In the genomic region with DNA sequence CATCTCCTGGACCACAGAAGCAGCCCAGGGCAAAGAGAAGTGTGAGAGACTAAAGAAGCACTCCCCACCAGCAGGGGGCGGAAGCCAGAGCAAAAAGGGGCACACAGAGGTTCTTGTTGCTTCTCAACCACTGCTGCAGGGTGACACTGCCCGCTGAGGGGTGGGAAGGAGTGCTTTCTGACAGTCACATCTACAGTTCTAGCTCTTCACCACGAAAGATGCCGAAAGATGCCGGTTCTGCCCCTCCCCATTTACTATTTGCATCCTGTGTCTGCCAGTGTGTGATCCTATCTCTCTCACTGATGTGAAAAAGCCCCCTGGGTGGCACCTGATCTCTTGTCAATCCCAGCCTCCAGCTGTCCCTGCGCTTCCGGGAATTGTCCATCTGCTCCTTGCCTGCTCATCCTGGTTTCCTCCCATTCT, we compare ENCODE assay signal across 9 mouse cellular contexts.
A peak's percentile ranks its signal among the peaks of the same experiment; 100 is the strongest.
DNase-seq lines count a peak whose midpoint lies in the region; ATAC-seq and TF ChIP-seq lines count a peak whose summit lies in the region.
"Had no signal": no experiment of that assay in that cellular context is flagged by ENCODE, and none has a peak within 500 bp of the region (broad histone marks: within the 10 kb centered on the region; RNA-seq: fewer than 3 reads in every experiment).

No protein-coding gene starts in this region.

- peak; percentile 70; the same call in 1 of the 2 replicates for ATAC-seq in megakaryocyte-erythroid progenitor cell, adult 5-6 weeks (replicated peaks; ENCODE audit: low FRiP score, low TSS enrichment, poor library complexity, severe bottlenecking)

- H3K27me3 ChIP-seq in kidney, adult 2 months (replicated peaks; ENCODE audit: control insufficient read depth, insufficient read depth, low read length): no peaks in the 10 kb centered on the region
- H3K27me3 ChIP-seq: limb, embryonic 13.5 days had no signal

- H3K4me1 ChIP-seq in kidney, adult 2 months (ENCODE audit: control insufficient read depth, insufficient read depth, low read length): no peaks in the 10 kb centered on the region

- TF ChIP-seq POLR2A in kidney, adult 2 months (IDR thresholded peaks at IDR 0.05; ENCODE audit: low read depth, low read length): no peak

- peak; percentile 45 for TF ChIP-seq CTCF in kidney, adult 2 months (conservative IDR thresholded peaks at IDR 0.05; ENCODE audit: insufficient read depth, insufficient read length, low read depth, low read length)

- no peaks in the 10 kb centered on the region for H3K36me3 ChIP-seq in kidney, adult 2 months (ENCODE audit: control insufficient read depth, insufficient read depth, low read length)
- H3K36me3 ChIP-seq: limb, embryonic 13.5 days had no signal

- intact Hi-C loops in heart, postnatal 14 days (cut with DNase I): no loop called here

- peak; percentile 11 for DNase-seq in kidney, adult 2 months
- DNase-seq in kidney, adult 18-20 months: no peak
- DNase-seq in B cell, adult 2 months: peak; percentile 62 to 63
- peak; percentile 24 for DNase-seq in MEL-GATA-1-ER (ENCODE audit: extremely low read depth, low read depth)
- DNase-seq in heart, postnatal 14 days: peak; percentile 25 to 42
- no peak for DNase-seq in frontal cortex, postnatal 36 days (ENCODE audit: low spot score in 2 of 2)
- DNase-seq in layer of hippocampus, postnatal 36 days: no peak

- no peak overlapping the region for H3K4me3 ChIP-seq in kidney, adult 2 months (ENCODE audit: insufficient read depth, low read depth, low read length)
- H3K4me3 ChIP-seq: limb, embryonic 13.5 days had no signal

- no peak overlapping the region for H3K27ac ChIP-seq in kidney, adult 2 months (ENCODE audit: insufficient read depth, low read depth, low read length)

- 60% methylated on average over 7 of the region's 7 CpGs for whole genome bisulfite sequencing in kidney, adult 2 months

Comparison
In these comparisons a context has a peak if more than half of its experiments do, and no peak if none do; other contexts are left out.
1. DNase-seq: peak in kidney, adult 2 months (single experiment), B cell, adult 2 months (2 of 2), MEL-GATA-1-ER (single experiment) and heart, postnatal 14 days (2 of 2); none in kidney, adult 18-20 months (single experiment), frontal cortex, postnatal 36 days (0 of 2) and layer of hippocampus, postnatal 36 days (0 of 2).